Mouse (Mus musculus) thymus, adult 2 months (tissue): Measurements from ENCODE around the gene Ogn. TPM values are rescaled to one million over a fixed set of nuclear protein-coding genes. Genes with fewer than 3 reads are reported as not detected.
"Not testable (repeated sequence)": the region's sequence is repeated elsewhere in the genome, so short reads cannot be mapped to it uniquely, and the experiment has no call there.

Experiments used
- DNase-seq: peaks from one replicate; pipeline ENCODE4 v3.0.0; 2021
- H3K27ac ChIP-seq: fragments of 200-500 bp; 2 replicates; pipeline ENCODE4 v1.5.1; 2012; ENCODE audit warnings: low read length, control low read depth; ENCODE audit not compliant: control insufficient read depth, insufficient read depth
- H3K27me3 ChIP-seq: fragments of 200-500 bp; 2 replicates; pipeline ENCODE4 v1.6.1; 2012; ENCODE audit warnings: mild to moderate bottlenecking, low read length, moderate library complexity, mixed read lengths; ENCODE audit not compliant: control insufficient read depth, insufficient read depth
- H3K36me3 ChIP-seq: fragments of 200-500 bp; 2 replicates; pipeline ENCODE4 v1.6.1; 2012; ENCODE audit warnings: mild to moderate bottlenecking, low read length, moderate library complexity; ENCODE audit not compliant: control insufficient read depth, insufficient read depth
- H3K4me1 ChIP-seq: fragments of 200-500 bp; replicated peaks from 2 replicates; pipeline ENCODE4 v1.6.1; 2012; ENCODE audit warnings: low read length; ENCODE audit not compliant: control insufficient read depth, insufficient read depth
- H3K4me3 ChIP-seq: fragments of 200-500 bp; 2 replicates; pipeline ENCODE4 v1.5.1; 2012; ENCODE audit warnings: mild to moderate bottlenecking, low read length, control low read depth, moderate library complexity; ENCODE audit not compliant: control insufficient read depth, insufficient read depth
- CTCF ChIP-seq: fragments of 200-500 bp; IDR thresholded peaks from 2 replicates; pipeline ENCODE4 v1.5.1; 2012; ENCODE audit warnings: mild to moderate bottlenecking, control low read depth, low read length, moderate library complexity, borderline replicate concordance; ENCODE audit not compliant: control insufficient read depth, poor library complexity, insufficient read depth; ENCODE audit errors: extremely low read depth
- POLR2A ChIP-seq: fragments of 200-500 bp; IDR thresholded peaks from 2 replicates; pipeline ENCODE4 v1.6.1; 2012; ENCODE audit warnings: mild to moderate bottlenecking, low read length, control low read depth, moderate library complexity; ENCODE audit not compliant: control insufficient read depth, poor library complexity, insufficient read depth; ENCODE audit errors: extremely low read depth
- WGBS: fragments of 180-500 bp; shearing (Covaris S2); methylation state at CpG from one replicate; pipeline ENCODE4 v1.1.7; 2018; 5-methylcytosine and 5-hydroxymethylcytosine counted together
- polyA plus RNA-seq: library from polyadenylated mRNA; depleted of rRNA; stranded (reverse); fragments of >200 nt; gene quantifications from 2 replicates; pipeline ENCODE4 v1.2.3, GENCODE M21; 2012

Ogn gene
- polyA plus RNA-seq, 1 experiment = 2.0 TPM

GRCm38 (mm10) chr13:49581541-49582530 lies 26.0 kb upstream of the Ogn start, which contains the start of gene Omd:
Omd (plus strand) TSS chr13:49582462.
- TF ChIP-seq CTCF (no peak), POLR2A (no peak)
- DNase-seq = no peak
- Histone ChIP-seq H3K27me3 (no peaks in the 10 kb centered on the region), H3K4me3 (no peak within 1 kb of the TSS), H3K36me3 (no peaks in the 10 kb centered on the region), H3K27ac (no peak within 1 kb of the TSS), H3K4me1 (no peaks in the 10 kb centered on the region)
- 90% methylated on average over 8 of the region's 8 CpGs for WGBS

GRCm38 (mm10) chr13:49583859-49584258 lies 24.0 kb upstream of the Ogn start:
- no peaks in the 10 kb centered on the region for H3K36me3 ChIP-seq
- H3K27ac ChIP-seq = no peak overlapping the region
- DNase-seq = no peak
- no peaks in the 10 kb centered on the region for H3K27me3 ChIP-seq
- TF ChIP-seq POLR2A (no peak), CTCF (no peak)
- H3K4me3 ChIP-seq = no peak overlapping the region
- H3K4me1 ChIP-seq = no peaks in the 10 kb centered on the region

- DNase-seq = no peak
- TF ChIP-seq POLR2A = no peak
- TF ChIP-seq CTCF = no peak
- no peak overlapping the region for H3K27ac ChIP-seq
- H3K4me3 ChIP-seq = no peak overlapping the region
- H3K4me1 ChIP-seq = no peaks in the 10 kb centered on the region
- H3K36me3 ChIP-seq = no peaks in the 10 kb centered on the region
- WGBS = 86% methylated on average over 8 of the region's 8 CpGs
- H3K27me3 ChIP-seq = no peaks in the 10 kb centered on the region
Observed at GRCm38 (mm10) chr13:49584307-49585005, 23.4 kb upstream of the Ogn start.

- no peak overlapping the region for H3K4me3 ChIP-seq
- no peak for DNase-seq
- 98% methylated on average over 6 of the region's 6 CpGs for WGBS
- no peak for TF ChIP-seq POLR2A
- no peak for TF ChIP-seq CTCF
- no peaks in the 10 kb centered on the region for H3K27me3 ChIP-seq
- H3K27ac ChIP-seq = no peak overlapping the region
- H3K36me3 ChIP-seq = no peaks in the 10 kb centered on the region
- no peaks in the 10 kb centered on the region for H3K4me1 ChIP-seq
Observed at GRCm38 (mm10) chr13:49586062-49586461, 21.8 kb upstream of the Ogn start.

GRCm38 (mm10) chr13:49602541-49602940 lies 5.3 kb upstream of the Ogn start:
- H3K27ac ChIP-seq, H3K36me3 ChIP-seq, H3K27me3 ChIP-seq, DNase-seq, H3K4me3 ChIP-seq, H3K4me1 ChIP-seq: not testable (repeated sequence)
- WGBS = 99% methylated on average over 2 of the region's 2 CpGs

GRCm38 (mm10) chr13:49603603-49604002 lies 4.2 kb upstream of the Ogn start:
- H3K36me3 ChIP-seq = no peaks in the 10 kb centered on the region
- TF ChIP-seq POLR2A (no peak), CTCF (no peak)
- H3K27ac ChIP-seq = no peak overlapping the region
- no peaks in the 10 kb centered on the region for H3K4me1 ChIP-seq
- no peaks in the 10 kb centered on the region for H3K27me3 ChIP-seq
- H3K4me3 ChIP-seq = no peak overlapping the region
- DNase-seq = no peak
